Mouse (Mus musculus) embryonic fibroblast, embryonic 13.5 days (primary cell): ENCODE measurements around the gene Cd109. TPM values are rescaled to one million over a fixed set of nuclear protein-coding genes. Genes with fewer than 3 reads are reported as not detected.

ENCODE experiments used
- H3K27ac ChIP-seq: 2 replicates; pipeline ENCODE4 v1.5.1; 2012; ENCODE audit warnings: low read length, control low read depth, inconsistent platforms; ENCODE audit not compliant: insufficient read depth
- H3K4me1 ChIP-seq: 2 replicates; pipeline ENCODE4 v1.6.1; 2011; ENCODE audit warnings: low read length; ENCODE audit not compliant: control insufficient read depth, insufficient read depth
- H3K4me3 ChIP-seq: 2 replicates; pipeline ENCODE4 v1.5.1; 2011; ENCODE audit warnings: mild to moderate bottlenecking, control low read depth, low read length; ENCODE audit not compliant: insufficient read depth
- CTCF ChIP-seq: IDR thresholded peaks from 2 replicates; pipeline ENCODE4 v1.5.1; 2011; ENCODE audit warnings: mild to moderate bottlenecking, control low read depth, low read length, moderate library complexity, borderline replicate concordance; ENCODE audit not compliant: insufficient read depth
- POLR2A ChIP-seq: IDR thresholded peaks from 2 replicates; pipeline ENCODE4 v1.6.1; 2011; ENCODE audit warnings: low read depth, mild to moderate bottlenecking, control low read depth, low read length, moderate library complexity
- polyA plus RNA-seq: library from polyadenylated mRNA; stranded (reverse); fragments of >200 nt; gene quantifications from 2 replicates; pipeline ENCODE4 v1.2.4, GENCODE M21; 2011; ENCODE audit warnings: low read depth; ENCODE audit not compliant: missing spikeins, insufficient read length

The Cd109 gene
- polyA plus RNA-seq, 1 experiment, result 124 TPM

DNA sequence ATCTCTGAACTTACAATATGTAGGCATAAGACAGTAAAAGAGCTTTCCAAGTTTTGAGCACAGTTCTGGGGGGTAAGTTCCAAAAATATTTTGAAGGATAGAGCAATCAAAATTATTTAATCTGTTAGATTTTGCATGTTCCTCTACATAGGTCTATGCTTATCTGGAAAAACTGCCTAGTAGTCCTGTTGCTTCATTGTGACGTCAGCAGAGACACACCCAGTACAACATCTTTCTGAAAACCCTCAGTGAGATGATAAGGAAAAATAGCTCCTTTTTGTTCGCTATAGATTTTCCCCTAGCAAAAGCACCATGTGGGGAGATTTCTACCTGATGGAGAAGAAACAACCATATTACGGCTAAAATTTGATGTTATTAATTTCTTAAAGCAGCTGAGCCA lies 20.1 kb upstream of the Cd109 start:
- no peak overlapping the region for H3K27ac ChIP-seq
- no peak overlapping the region for H3K4me3 ChIP-seq
- no peak for TF ChIP-seq CTCF
- no peak for TF ChIP-seq POLR2A

DNA sequence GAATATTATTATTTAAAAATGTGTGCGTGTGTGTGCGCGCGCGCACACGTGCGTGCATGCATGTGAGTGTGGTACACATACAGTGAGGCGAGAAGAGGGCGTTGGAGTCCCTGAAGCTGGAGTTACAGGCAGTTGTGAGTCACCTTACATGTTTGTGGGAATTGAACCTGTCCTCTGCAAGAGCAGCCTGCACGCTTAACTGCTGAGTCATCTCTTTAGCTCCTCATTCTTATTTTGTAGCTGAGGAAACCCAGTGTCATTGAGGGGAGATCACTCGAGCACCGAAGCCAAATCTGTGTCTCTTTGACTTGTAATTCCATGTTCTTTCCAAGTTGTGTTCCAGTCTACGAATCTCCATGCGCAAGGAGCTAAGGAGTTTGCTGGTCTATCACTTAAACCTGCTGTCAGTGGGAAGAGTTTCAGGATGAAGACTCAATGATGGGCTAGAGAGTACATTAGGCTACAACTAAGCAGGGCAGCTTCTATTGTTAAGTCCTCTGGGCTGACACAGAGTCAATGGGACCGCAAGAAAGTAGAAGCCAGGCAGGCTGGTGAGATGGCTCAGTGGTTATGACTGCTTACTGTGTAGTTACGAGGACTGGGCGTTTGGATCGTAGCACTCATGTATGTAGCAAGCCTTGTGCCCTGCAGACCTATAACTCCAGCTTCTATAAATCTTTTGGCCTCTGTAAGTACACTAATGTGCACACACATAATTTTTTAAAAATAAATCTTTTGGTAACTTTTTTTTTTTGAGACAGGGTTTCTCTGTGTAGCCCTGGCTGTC lies 19.4 kb upstream of the Cd109 start:
- TF ChIP-seq CTCF, result no peak
- TF ChIP-seq POLR2A, result no peak
- H3K4me3 ChIP-seq, result no peak overlapping the region

More for the DNA sequence above, 20.1 kb upstream of the Cd109 start:
- H3K4me1 ChIP-seq, result peaks cover 5% of the 10 kb centered on the region; the same call in 1 of the 2 replicates

DNA sequence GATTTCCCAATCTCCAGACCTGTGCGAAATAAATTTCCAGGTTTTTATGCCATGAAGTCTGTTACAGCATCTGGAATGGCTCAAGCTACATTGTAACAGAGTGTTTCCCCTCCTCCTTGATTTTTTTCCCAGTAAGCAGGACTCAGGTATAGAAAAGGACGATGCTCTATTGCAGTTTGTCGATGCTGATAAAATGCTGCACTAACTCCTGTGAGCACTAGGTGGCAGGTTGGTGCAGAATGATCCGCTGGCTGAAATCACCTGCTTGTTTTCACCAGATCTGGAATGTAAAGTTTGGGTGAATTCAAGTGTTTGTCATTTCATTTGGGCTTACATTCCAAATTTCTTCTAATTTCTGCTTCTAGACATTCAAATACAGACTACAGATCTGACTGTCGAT lies 18.5 kb upstream of the Cd109 start:
- TF ChIP-seq POLR2A, result no peak
- TF ChIP-seq CTCF, result peak; percentile 66; the same call in 1 of the 2 replicates
- H3K27ac ChIP-seq, result no peak overlapping the region
- peaks cover 5% of the 10 kb centered on the region; the same call in 1 of the 2 replicates for H3K4me1 ChIP-seq
- H3K4me3 ChIP-seq, result no peak overlapping the region

More for the DNA sequence above, 19.4 kb upstream of the Cd109 start:
- Histone ChIP-seq H3K4me1 (peaks cover 5% of the 10 kb centered on the region; the same call in 1 of the 2 replicates), H3K27ac (no peak overlapping the region)

GRCm38 (mm10) chr9:78599927-78600326 lies 15.4 kb upstream of the Cd109 start:
- Histone ChIP-seq H3K4me3 (no peak overlapping the region), H3K27ac (no peak overlapping the region), H3K4me1 (peaks cover 5% of the 10 kb centered on the region; the same call in 1 of the 2 replicates)
- TF ChIP-seq POLR2A, result no peak
- TF ChIP-seq CTCF, result no peak

DNA sequence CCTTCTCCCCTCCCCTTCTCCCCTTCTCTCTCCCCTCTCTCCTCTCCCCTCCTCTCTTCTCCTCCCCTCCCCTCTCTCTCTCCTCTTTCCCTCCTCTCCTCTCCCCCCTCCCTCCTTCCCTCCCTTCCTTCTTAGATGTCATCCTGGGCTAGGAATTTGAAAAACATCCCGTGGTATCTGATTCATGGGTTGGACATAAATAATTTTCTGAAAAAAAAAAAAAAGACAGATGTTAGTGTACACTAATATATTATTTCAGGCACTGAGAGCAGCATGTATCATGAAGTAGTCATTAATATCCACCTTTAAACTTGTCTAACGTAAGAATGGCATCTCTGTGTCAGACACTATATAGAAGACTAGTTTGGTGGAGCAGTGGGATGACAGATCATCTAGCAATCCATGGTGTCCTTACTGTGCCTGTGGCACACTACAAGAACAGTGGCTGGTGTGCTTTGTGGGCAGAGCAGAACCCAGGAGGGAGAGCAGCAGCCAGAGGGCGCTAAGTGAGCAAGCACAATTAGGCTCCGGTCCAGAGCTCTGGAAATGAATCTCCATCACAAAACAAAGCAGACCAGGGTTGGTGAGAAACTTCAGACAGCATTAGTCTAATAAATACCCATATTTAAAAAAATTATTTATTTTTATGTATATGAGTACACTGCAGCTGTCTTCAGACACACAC lies 14.2 kb upstream of the Cd109 start:
- Histone ChIP-seq H3K4me3 (no peak overlapping the region), H3K4me1 (no peaks in the 10 kb centered on the region), H3K27ac (no peak overlapping the region)
- no peak for TF ChIP-seq POLR2A
- TF ChIP-seq CTCF, result peak; percentile 46; the same call in 1 of the 2 replicates

DNA sequence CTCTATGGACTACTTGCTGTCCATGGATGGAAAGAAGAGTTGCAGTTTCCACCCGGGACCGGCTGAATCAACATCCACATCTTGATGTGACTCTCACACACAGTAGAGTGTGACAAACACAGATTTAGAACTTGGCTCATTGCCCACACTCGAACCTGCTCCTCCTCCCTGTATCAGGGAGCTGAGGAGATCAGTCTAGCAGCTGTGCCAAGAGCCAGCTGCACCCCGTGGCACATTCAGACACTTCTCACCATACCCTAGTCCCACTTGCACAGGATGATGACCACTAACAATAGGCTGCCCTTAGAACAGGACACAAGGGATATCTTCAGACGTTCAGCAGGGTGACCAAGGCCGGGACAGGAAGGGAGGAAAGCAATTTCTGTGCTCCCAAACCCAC lies 1.1 kb upstream of the Cd109 start:
- Histone ChIP-seq H3K27ac (no peak overlapping the region), H3K4me3 (no peak overlapping the region), H3K4me1 (peaks cover 8% of the 10 kb centered on the region)
- TF ChIP-seq CTCF, result no peak
- no peak for TF ChIP-seq POLR2A

DNA sequence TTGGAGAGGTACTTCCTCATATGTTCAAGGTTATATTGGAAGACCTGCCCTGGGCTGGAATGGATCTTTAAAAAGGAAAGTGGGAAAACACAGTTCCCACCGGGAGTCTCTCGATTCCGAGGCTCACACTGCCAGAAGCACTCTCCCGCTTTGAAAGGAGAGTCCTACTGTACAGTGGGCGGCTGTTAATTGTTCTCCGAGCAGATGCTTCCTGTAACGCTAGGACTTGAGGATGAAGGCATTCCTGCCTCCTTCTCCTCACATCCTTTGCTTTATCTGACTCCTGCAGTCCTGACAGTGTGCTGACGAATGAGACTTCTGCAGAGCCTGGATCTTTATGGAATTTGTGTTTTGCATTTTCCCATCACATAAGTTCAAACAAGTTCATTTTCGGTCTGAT lies 3.9 kb downstream of the Cd109 start:
- H3K27ac ChIP-seq, result no peak overlapping the region
- no peak for TF ChIP-seq CTCF
- TF ChIP-seq POLR2A, result no peak

DNA sequence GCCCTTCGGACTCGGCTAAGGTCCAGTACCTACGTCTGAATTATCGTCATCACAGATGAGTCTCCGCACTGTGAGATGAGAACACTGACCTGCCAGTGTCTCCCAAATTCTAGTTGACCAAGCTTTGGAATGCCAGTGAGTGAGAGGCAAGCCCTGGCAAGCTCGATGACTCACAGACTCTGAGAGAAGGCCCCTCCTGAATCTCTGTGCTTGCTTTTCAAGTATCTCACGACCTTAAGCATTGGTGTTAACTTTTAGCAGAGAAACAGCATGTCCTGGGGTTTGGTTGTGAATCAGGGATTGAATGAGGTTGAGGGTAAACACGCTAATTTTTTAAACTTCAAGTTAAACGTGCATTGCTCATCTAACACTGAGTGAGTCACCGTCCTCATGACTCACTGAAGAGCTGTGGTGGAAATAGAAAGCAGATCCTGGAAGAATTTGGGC lies 8.0 kb downstream of the Cd109 start:
- peak overlapping the region; percentile 100 for H3K27ac ChIP-seq
- no peak overlapping the region for H3K4me3 ChIP-seq
- H3K4me1 ChIP-seq, result peaks cover 10% of the 10 kb centered on the region; the same call in 1 of the 2 replicates
- TF ChIP-seq CTCF, result no peak
- TF ChIP-seq POLR2A, result no peak

More for the DNA sequence above, 3.9 kb downstream of the Cd109 start:
- peaks cover 14% of the 10 kb centered on the region for H3K4me1 ChIP-seq
- H3K4me3 ChIP-seq, result no peak overlapping the region

GRCm38 (mm10) chr9:78629991-78630390 lies 14.6 kb downstream of the Cd109 start:
- Histone ChIP-seq H3K4me3 (no peak overlapping the region), H3K4me1 (peaks cover 11% of the 10 kb centered on the region), H3K27ac (no peak overlapping the region)
- TF ChIP-seq CTCF, result no peak
- no peak for TF ChIP-seq POLR2A
